Mouse (Mus musculus) embryo, embryonic 11.5 days (tissue): Measurements from ENCODE around the gene Nrxn3.

Experiments
- DNase-seq: peaks from one replicate; pipeline ENCODE4 v3.0.0-alpha.2; 2012; ENCODE audit warnings: low read depth, low spot score

Gene Nrxn3

DNA sequence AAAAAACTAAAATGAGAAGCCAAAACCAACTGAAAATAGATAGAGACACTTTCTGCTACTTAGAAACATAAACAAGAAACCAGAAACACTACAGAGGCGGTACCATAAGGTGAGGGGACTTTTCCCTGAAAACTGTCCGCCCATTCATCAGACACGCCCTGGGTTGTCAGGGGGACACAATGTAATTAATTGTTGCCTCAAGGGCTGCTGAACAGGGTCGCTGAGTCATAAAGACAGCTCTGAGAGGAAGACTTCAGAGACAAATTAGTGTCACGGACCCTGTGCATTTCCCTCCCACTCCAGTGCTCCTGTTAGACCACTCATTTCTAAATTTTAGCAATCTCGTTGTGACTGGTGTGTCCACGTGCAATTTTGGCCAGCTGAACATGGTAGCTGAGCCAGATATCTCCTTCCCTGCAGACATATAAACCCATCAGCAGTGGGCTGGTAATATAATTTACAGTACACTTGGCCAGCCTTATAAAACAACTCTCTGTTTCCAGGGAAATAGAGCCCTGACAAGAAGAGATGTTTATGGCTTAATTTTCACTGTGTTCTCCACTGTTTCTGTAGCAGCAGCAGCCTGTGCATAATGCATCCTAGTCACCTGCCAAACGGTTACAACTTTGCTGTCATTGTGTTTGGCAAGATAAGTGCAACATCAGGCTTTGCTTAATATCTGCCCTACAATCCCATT is 603.3 kb downstream of the Nrxn3 start:
- no peak for DNase-seq

GRCm38 (mm10) chr12:89331474-89332263 is 609.0 kb downstream of the Nrxn3 start:
- DNase-seq = no peak

GRCm38 (mm10) chr12:89333486-89333885 is 610.8 kb downstream of the Nrxn3 start:
- no peak for DNase-seq

- DNase-seq = no peak
These were observed 642.2 kb downstream of the Nrxn3 start for GRCm38 (mm10) chr12:89364850-89365249.

DNA sequence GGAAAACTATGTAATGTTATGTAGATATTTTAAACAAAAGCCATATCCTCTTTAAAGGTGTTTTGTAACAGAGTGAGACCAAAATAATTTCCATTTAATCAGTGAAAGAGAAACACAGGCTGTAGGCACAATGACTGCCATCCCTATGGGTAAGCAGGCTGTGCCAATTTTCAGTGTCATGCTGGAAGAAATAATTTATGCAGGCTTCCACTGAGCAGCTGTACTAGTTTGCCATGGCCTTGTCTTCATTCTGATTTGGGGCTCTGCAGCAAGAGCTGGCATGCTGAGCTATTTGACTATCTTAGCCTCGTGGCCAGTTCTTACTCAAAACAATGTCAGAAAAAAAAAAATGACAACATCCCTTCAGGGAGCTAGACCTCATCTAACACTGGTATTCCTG is 647.3 kb downstream of the Nrxn3 start:
- no peak for DNase-seq

DNA sequence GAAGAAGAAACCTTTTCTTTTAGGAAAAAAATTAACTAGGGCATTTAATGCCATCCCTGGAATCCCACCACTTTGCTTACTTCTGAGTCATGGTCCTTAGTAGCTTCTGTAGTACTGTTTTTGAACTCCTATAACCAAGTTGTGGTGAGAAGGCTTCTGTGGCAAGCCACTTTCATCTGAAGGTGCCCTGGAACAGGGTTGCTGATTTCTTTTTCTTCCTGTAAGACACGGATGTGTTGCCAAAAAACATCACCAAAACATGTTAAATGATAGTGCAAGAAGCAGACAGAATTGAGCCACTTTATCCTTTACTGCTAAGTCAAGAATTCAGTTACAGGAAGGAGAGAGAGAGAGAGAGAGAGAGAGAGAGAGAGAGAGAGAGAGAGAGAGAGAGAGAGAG is 653.9 kb downstream of the Nrxn3 start:
- DNase-seq = no peak

GRCm38 (mm10) chr12:89377051-89377643 is 654.5 kb downstream of the Nrxn3 start:
- no peak for DNase-seq

DNA sequence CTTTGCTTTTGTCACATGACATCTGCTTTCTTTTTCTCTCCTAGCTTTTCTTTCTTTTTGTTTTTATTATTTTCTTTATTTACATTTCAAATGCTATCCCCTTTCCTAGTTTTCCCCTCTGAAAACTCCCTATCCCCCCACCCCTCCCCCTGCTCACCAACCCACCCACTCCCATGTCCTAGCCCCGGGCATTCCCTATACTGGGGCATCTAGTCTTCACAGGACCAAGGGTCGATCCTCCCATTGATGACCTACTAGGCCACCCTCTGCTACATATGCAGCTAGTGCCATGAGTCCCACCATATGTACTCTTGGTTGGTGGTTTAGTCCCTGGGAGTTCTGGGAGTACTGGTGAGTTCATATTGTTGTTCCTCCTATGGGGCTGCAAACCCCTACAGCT is 655.0 kb downstream of the Nrxn3 start:
- DNase-seq = no peak

GRCm38 (mm10) chr12:89383254-89383653 is 660.6 kb downstream of the Nrxn3 start:
- no peak for DNase-seq

DNA sequence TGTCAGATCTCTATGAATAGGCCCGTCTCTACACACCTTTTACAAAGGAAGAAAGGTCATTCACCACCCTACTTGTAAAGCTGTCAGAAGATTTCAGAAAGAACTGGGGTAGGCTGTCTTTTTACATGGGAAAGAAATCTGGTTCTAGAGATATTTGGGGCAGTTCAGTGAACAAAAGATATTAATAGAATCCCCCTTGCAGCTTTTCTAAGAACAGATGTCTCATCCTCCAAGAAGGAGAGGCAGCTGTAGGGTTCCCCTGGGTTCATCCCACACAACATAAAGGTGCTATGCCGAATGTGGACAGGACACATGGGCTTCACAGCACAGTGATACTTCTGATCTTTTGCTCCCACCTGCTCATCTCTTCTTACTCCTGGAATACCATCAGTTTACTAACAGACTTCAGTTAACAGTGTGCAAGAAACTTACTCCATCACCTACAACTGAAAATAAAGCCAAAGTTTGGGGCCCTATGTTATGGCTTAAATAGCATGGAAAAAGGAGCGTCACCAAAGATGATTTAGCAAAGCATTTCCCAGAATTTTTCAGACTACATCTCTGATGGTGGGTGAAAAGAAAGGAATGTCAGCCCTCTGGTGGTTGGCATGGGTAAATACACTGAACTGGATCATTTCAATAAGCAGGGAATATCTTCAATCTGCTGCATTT is 672.6 kb downstream of the Nrxn3 start:
- no peak for DNase-seq

DNA sequence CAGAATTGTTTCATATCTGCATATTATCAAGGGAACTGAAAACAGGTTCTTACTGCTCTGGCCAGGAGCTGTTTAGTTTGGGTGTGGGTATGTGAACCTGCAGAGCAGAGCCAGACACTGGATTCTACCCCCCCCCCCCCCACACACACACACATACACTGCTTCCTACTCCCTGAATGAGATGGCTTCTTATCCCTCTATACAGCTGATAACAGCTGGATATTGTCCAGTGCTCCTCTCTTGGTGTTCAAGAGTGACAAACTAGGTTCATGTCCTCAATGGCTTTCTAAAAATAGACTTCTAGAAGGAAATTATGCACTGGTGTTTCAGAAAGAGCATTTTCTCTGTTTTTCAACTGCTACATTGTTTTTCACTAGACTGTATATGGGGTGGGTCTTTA is 713.8 kb downstream of the Nrxn3 start:
- DNase-seq = no peak

DNA sequence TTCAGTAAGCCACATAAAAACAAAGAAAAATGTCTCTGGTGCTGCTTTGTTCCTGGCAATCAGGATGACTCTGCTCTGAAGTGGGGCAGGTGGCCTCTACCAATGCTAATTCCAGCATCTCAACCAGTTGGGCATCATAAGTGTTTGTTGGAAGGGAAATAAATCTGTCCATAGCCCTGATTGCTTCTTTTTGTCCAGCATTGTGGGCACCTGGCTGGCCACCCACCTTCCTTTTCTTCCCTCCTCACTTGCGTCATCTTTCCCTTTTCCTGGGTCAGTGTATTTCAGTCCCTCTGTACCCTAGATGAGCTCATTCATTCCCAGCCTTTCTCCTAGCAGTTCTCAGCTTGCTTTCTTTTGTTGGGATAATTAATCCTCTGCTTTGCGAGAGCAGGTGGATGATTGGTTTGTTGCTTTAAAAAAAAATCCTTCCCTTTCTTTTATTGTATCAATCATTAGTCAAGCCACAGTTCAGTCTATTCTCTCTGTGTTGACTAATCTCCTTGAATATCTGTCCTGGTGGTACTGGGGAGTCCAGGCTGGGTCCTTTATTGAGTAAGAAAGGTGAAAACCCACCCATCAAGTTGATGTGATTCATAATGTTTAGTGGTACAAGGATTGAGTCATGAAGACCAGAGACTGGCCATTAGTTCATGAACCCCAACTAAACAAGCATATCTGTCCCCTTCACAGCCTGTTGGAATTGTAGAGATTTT is 719.8 kb downstream of the Nrxn3 start:
- no peak for DNase-seq

DNA sequence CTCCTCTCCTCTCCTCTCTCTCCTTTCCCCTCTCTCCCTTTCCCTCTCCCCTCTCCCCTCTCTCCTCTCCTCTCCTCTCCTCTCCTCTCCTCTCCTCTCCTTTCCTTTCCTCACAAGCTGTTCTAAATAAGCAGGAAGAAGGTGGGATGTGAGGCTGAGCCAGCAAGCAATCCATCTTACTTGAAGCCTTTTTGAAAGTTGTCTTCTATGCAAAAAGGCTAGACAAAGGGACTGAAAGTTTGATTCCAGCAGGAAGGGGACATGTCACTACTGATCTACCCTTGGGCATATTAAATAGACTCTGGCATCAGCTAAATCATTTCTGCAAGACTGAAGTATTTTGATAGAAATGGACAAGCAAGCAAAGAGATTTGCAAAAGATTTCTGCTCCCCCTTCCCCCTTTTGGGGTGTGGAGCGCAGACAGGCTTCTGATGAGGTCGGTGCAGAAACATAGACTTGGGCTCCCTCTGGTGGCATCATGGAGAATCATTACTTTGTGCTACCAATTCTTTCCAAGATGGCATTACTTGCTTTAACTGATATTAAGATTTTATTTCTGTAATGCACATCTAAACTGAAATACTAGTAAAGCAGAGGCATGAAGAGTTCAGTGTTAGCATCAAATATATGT is 728.1 kb downstream of the Nrxn3 start:
- peak; percentile 45 for DNase-seq

DNA sequence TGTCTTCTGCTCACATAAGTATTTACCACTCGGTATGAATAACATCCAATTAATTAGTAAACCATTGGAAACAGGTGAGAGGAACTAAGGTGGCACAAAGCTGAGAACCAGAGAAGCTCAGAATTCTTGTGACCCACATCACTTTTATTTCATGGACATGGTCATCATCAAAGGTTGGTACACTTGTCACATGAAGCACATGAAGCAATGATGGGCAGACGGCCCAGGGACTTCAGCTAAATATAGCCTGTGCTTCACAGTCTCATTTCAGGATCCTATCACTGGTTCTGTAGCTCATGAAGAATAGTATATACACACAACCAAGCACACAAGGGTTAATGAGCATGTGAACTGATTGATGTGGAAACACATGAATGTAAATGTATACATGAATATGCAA is 747.5 kb downstream of the Nrxn3 start:
- no peak for DNase-seq

- no peak for DNase-seq
These were observed 748.6 kb downstream of the Nrxn3 start for GRCm38 (mm10) chr12:89471289-89471688.

GRCm38 (mm10) chr12:89471874-89472273 is 749.2 kb downstream of the Nrxn3 start:
- DNase-seq = no peak

DNA sequence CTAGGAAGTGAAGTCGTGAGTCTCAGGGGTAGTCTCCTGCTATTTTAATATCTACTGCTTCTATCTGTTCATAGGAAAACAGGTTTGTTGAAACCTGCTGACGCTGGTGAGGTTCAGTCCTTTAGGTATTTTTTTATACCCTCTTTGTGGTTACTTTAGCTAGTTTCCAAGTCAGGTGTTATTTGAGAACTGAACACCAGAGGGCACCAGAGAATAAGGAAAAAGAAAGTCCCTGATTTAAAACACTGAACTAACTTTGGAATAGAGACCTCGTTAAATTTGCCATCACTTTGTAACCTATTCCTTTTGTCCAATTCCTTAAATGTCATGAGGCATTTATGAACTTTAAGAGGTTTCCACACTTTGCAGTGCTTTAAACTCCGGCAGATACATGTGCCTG is 756.4 kb downstream of the Nrxn3 start:
- DNase-seq = peak; percentile 46

DNA sequence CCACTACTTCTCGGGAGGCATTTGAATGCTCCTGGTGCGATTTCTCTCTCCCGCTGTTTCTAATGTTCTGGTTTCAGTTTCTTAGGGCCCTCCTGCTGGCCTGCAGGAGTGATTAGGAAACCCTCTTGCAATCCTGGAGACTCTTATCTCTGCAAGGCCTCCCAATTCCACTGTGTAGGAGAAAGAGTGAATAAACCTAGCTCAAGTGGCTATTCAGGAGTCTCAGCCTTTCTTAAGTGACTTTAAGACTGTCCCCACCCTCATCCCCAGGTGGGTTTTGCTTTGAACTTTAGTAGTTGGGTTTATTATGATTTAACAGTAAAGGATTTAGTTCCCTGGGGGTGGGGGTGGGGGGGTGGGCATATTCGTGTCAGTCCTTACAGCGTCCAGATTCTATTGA is 759.5 kb downstream of the Nrxn3 start:
- no peak for DNase-seq

- no peak for DNase-seq
These were observed 781.4 kb downstream of the Nrxn3 start for GRCm38 (mm10) chr12:89504026-89504425.

DNA sequence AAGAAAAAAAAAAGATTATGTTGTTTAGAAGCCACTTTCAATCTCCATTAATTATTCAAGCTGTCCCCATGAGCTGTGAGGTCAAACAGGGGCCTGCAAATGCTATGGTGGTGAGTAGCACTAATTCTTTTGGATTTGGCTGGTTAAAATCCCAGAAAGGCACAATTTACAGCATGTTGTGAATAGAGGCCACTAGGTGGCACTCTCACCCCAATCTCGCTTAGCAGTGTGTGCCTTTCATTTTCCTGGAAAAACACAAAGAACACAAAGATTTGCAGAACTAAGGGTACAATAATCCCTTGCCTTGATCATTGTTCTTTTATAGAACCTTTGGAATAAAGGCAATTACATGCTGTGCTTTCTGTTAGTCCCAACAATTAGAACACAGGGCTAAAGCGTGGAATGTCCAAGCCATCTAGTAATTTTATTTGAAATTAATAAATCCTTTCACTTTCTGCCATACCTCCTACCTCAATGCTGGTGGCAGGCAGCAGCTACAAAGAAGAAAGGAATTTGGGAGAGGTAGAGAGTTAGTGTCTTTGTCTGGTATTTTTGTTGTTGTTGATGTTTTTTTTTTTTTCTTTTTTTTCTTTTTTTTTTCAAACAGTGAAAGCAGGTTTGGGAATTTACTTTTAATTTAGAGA is 782.6 kb downstream of the Nrxn3 start:
- DNase-seq = peak; percentile 61

- no peak for DNase-seq
These were observed 786.3 kb downstream of the Nrxn3 start for GRCm38 (mm10) chr12:89508970-89509369.
